Mouse (Mus musculus) heart, postnatal 25 days (tissue): ENCODE data around the gene Fh1. TPM values are rescaled to one million over a fixed set of nuclear protein-coding genes. Genes with fewer than 3 reads are reported as not detected.
A peak's percentile ranks its signal among the peaks of the same experiment; 100 is the strongest.

Source experiments
- DNase-seq: peaks from one replicate; pipeline ENCODE4 v3.0.0; 2022; ENCODE audit warnings: low spot score
- intact Hi-C: fragments of 180-260 bp; cut with DNase I; formaldehyde crosslinking; loops from one replicate; pipeline ENCODE4 v1.15.1; 2025
- total RNA-seq, 2 experiments: library from RNA; stranded (reverse); gene quantifications; 2 replicates each; pipeline ENCODE4 v1.2.3; 2021

The Fh1 gene
- 100 to 1,000 TPM; 615 to 625 TPM for total RNA-seq

- intact Hi-C loops: loop anchor here (2.0 to 5.0 kb wide), 4 partner anchors 42 to 297 kb away; partner anchors contain the start of genes Chml, Exo1, Gm38100 and Opn3
- DNase-seq: peak; percentile 95
These were observed at the start of gene Fh1 for GRCm38 (mm10) chr1:175625257-175625879. Fh1 (minus strand) TSS chr1:175625635.

- DNase-seq: no peak
- intact Hi-C loops: no loop called here
These were observed 49.7 kb upstream of the Fh1 start for GRCm38 (mm10) chr1:175675116-175675515.

- intact Hi-C loops: no loop called here
- no peak for DNase-seq
These were observed 48.3 kb upstream of the Fh1 start for GRCm38 (mm10) chr1:175673563-175674325.

DNA sequence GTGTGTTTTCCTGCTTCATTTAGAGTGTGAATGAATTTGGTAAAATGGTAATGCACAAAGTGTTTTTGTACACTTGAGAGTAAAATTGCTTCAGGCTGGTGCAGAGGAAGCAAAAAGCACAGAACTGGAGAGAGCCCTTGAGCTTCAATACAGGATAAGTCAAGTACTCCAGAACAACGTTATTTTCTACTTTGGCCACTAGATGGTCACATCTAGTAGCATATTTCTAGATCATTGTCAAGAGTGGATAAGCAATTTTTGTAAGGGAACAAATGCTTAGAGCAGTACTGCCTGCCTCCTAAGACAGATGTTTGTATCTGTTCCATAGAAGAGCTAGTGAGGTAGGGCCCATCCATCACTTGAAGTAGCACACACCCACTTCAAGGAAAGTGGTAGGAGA, 46.2 kb upstream of the Fh1 start:
- no peak for DNase-seq
- intact Hi-C loops: no loop called here

- intact Hi-C loops: no loop called here
- no peak for DNase-seq
These were observed 44.6 kb upstream of the Fh1 start for GRCm38 (mm10) chr1:175670042-175670441.

- DNase-seq: no peak
- intact Hi-C loops: loop anchor here (5.0 kb wide), 2 partner anchors 42 to 627 kb away; partner anchors contain the start of gene Fh1
These were observed 44.0 kb upstream of the Fh1 start for GRCm38 (mm10) chr1:175669456-175669855.

DNA sequence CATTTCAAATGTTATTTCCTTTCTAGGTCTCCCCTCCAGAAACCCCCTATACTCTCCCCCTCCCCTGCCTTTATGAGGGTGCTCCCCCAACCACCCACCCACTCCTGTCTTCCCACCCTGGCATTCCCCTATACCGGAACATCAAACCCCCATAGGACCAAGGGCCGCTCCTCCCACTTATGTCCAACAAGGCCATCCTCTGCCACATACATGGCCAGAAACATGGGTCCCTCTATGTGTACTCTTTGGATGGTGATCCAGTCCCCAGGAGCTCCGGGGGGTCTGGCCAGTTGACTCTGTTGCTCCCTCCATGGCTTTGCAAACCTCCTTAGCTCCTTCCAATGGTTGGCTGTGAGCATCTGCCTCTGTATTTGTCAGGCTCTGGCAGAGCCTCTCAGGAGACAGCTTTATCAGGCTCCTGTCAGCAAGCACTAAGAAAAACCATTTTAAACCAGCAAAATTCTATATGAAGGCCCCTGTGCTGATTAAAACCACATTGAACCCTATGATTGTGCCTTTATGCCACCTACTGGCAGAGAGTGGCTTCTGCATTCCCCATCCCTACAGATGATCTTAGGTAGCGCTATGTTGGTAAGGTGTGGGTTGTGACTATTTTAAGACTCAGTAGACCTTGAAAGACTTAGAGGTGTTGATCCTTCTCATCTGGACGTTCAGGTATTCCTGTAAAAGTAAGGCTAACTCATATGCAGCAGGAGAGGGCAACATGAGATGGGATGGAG, 43.4 kb upstream of the Fh1 start:
- DNase-seq: no peak
- intact Hi-C loops: loop anchor here (5.0 kb wide), 2 partner anchors 42 to 627 kb away; partner anchors contain the start of gene Fh1

DNA sequence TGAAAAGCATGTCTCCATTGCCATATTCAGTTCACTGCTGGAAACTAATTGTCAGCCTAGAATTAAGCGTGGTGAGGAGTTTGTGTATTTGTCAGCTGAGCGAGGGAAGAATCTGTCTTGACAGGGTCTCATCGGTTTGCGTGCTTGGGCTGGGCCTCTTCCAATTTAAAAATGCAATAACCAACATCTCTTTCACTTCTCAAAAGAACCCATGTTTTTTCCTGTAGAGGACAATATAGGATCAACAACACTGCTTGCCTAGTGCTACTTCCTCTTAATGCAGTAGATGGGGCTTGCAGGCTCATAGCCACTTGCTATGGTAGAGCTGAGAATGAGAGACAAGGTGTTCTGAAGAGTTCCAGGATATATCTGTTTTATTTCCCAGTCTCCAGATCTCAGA, 34.5 kb upstream of the Fh1 start:
- intact Hi-C loops: no loop called here
- DNase-seq: no peak

DNA sequence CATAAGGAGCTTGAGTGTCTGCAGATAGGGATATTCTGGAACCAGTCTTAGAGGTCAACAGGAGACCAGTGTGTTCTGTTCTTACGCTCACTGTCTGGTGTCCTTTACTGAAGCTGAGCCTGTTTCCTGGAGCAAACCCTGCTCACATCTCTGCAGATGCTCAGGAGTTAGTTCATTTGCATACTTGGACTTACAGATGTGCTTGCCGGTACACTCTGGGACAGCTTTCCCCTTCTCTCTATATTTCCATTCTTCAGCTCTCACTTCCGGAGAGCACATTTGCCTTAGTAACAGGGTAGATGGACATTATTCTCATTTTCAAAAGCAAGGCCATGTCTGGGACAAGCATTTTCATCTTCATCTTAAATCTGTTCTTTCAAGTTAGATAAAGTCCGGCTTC, 23.2 kb upstream of the Fh1 start:
- intact Hi-C loops: no loop called here
- no peak for DNase-seq

GRCm38 (mm10) chr1:175646952-175647351, 21.5 kb upstream of the Fh1 start:
- DNase-seq: no peak
- intact Hi-C loops: no loop called here

DNA sequence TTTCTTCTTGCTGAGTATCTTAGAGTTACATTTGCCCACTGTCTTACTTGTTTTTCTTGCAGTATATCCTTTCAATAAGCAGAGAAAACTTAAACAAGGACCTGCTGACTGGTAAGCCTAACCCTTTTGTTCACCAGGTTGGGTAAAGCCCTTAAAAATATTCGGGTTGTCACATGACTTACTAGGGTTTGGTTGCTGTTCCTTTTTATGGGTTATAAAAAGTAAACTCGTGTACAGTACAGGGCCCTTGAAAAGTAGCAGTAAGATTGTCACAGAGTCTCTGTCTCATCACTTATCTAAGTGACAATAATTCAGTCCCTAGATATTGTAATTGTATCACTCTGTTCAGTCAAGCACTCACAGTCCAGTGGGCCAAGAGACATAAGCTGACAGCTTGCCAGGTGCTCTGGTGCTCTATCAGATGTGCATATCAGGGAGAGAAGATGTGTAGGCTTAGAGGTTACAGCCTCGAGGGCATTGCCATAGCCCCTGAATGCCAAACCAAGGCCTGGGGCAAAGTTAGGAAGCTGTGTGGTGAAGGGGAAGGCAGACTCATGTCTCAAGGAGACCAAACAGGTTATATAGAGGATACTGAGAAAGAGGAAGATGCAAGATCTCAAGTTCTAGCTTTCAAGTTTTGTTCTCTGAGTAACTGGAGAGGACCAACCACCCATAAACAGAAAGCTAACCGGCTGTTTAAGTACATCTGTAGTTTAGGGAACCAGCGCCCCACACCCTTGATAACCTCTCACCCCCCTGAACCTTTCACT, 18.2 kb upstream of the Fh1 start:
- intact Hi-C loops: no loop called here
- no peak for DNase-seq

DNA sequence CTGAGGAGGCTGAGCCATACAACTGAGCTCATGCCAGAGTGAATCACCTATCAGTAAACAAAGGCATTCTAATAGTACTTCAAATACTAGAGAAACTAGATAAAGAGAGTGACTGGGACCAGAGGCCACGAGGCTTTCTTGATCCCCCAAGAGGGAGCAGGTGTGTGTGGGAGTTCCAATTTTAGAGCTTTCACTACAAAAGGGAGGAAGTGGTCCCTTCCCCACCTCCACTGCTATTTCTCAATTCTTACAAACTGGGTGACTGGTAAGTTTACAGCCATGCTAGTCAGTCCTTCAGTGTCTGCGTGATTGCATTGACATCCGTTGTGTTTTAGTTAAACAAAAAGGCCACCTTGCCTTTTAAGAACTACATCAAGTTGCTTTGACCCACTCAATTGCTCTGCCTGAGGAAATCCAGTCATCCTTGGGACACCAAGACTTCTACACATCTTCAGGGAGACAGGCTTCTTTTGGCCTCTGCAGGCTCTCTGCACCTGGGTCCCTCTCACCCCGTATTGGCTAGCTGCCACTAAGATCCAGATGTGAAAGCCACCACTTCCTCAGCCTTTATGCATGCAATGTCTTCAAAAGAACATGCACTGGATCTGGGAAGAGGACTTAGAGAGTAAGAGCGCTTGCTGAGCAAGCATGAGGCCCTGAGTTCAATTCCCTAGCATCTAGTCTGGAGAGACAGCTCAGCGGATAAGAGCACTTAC, 15.2 kb upstream of the Fh1 start:
- no peak for DNase-seq
- intact Hi-C loops: no loop called here

- intact Hi-C loops: no loop called here
- DNase-seq: no peak
These were observed 13.6 kb upstream of the Fh1 start for GRCm38 (mm10) chr1:175639072-175639471.

GRCm38 (mm10) chr1:175637677-175638076, 12.2 kb upstream of the Fh1 start:
- intact Hi-C loops: no loop called here
- no peak for DNase-seq

DNA sequence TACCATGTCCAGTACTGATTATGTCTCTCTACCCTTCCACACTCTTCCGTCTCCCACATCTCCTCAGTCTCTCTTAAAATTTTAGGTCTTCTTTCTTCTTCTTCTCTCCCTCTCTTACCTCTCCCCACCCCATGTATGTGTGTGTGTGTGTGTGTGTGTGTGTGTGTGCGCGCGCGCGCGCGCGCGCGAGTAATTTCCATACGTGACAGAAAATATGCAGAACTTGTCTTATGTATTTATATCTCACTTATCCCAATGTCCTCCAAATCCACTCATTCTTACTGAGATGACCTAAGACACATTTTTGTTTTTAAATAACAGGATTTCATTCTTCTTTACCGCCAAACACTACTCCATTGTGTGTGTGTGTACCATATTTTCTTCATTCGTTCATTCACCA, 7.0 kb upstream of the Fh1 start:
- intact Hi-C loops: no loop called here
- DNase-seq: no peak

- DNase-seq: no peak
- intact Hi-C loops: no loop called here
These were observed 6.3 kb upstream of the Fh1 start for GRCm38 (mm10) chr1:175631721-175632221.

GRCm38 (mm10) chr1:175631080-175631479, 5.6 kb upstream of the Fh1 start:
- intact Hi-C loops: no loop called here
- DNase-seq: no peak

GRCm38 (mm10) chr1:175630345-175630744, 4.9 kb upstream of the Fh1 start:
- intact Hi-C loops: no loop called here
- DNase-seq: no peak

GRCm38 (mm10) chr1:175629248-175629647, 3.8 kb upstream of the Fh1 start:
- intact Hi-C loops: loop anchor here (5.0 kb wide), 3 partner anchors 38 to 293 kb away; partner anchors contain the start of genes Exo1 and Gm38100

More at GRCm38 (mm10) chr1:175629248-175629647, 3.8 kb upstream of the Fh1 start:
- no peak for DNase-seq
